Mouse (Mus musculus) megakaryocyte progenitor cell, adult 5-6 weeks (primary cell): ENCODE data around the gene Rasgef1a. TPM values are rescaled to one million over a fixed set of nuclear protein-coding genes. Genes with fewer than 3 reads are reported as not detected.

ENCODE experiments used
- ATAC-seq: replicated peaks from 2 replicates; pipeline ENCODE4 v1.8.0; 2016; ENCODE audit warnings: mild to moderate bottlenecking, moderate TSS enrichment, inconsistent platforms; ENCODE audit not compliant: poor library complexity
- total RNA-seq, 2 experiments: library from RNA; stranded (forward) in 1 of 2; stranded (reverse) in 1 of 2; fragments of 157-497, 149-512 nt in 1 of 2; fragments of 200-1000 nt in 1 of 2; gene quantifications; 2 replicates each; pipeline versions ENCODE4 v1.2.3 to v1.2.4; 2015 to 2017

Rasgef1a gene
- total RNA-seq, 2 experiments from 2014 or later = 0.17 TPM; not detected in 1

GRCm38 (mm10) chr6:118126577-118126976, 115.3 kb downstream of the Rasgef1a start:
- no peak for ATAC-seq

DNA sequence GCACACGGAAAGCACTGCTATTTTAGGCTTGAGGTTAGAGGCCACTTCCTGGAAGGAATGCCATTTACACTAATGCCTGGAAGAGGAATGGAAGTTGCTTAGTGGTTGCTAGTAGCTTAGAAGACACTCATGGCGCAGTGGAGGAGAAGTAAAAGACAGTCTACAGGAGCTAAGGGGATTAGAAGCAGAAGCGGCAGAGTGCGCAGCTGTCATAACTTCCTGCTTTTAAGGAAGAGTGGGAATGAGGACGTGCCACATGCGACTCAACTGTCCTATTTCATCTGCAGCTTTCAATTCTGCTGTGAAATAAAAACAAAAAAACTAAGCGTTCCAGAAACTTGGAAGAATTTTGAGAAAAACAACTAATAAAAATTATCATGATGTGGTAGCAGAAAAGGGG, 116.0 kb downstream of the Rasgef1a start:
- peak; percentile 61 for ATAC-seq

DNA sequence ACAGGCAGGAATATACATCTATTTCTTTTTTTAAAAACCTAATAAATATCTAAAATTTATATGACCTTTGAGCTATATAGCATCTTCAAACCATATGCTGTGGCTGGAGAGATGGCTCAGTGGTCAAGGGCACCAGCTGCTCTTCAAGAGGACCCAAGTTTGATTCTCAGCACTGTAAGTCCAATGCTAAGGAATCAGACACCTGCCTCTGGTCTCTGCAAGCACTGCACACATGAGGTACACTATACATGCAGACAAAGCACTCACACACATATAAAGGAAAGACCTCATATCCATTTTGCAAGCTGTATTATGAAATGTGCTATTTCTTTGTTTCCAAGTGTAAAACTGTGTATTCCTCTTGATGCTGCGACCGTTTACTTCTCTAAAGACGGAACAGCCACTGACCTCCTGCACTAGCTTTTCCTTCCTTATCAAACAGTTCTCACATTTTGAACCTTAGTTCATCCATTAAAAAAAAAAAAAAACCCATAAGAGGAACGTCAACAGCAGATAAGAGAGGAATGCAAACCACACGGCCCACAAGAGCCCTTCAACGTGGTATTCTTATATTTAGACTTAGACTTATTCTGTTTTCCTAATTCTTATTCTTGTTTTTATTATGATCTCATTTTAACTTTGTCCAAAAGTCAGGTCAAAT, 116.7 kb downstream of the Rasgef1a start:
- peak; percentile 80 for ATAC-seq

GRCm38 (mm10) chr6:118130022-118130421, 118.8 kb downstream of the Rasgef1a start:
- no peak for ATAC-seq

GRCm38 (mm10) chr6:118134461-118134860, 123.2 kb downstream of the Rasgef1a start:
- ATAC-seq = no peak

- ATAC-seq = peak; percentile 56
Observed at GRCm38 (mm10) chr6:118137148-118137547, 125.9 kb downstream of the Rasgef1a start.

DNA sequence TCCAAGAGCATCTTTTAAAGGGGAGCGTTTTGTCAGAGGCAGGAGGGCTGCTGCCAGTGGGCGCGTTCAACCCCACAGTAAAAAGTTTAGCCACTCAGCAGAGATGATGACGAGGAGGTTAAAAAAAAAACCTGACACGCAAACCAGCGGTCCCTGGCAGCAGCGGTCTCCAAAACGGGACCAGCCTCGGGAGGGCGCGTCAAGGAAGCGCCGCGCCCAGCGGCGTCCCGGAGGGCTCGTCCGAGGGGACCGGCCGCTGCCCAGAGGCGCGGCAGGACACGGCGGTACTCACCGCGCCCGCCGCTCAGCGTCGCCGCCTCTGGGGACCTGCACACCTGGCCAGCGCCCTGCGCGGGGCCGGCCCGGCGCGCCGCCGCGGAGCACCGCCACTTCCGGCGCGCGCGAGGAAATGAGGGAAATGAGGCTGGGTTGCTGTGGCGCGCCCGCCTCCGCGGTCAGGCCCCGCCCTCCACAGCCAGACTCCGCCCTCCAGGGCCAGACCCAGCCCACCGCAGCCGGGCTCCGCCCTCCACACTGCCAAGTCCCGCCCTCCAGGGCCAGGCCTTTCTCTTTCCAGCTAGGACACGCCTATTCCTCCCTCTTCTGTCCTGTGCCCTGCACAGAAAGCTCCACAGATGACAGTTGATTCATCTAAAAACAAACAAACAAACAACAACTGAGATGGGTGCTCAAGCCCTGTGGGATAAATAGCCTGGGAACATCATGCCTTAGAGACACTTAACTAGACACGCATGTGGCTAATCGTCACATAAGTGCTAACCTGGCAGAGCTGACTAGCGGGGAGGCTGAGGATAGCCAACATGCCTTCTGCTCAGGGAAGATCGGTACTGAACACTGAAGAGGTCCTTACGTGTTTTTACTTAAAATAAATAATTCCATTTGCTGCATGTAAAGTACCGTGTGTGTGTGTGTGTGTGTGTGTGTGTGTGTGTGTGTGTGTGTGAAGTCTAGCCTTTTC, 127.8 kb downstream of the Rasgef1a start, which contains the start of gene Csgalnact2:
Gene Csgalnact2, minus strand, starts transcription at position 410 of the 979 bp plus-strand sequence.
- peak; percentile 76 for ATAC-seq

GRCm38 (mm10) chr6:118140961-118141360, 129.7 kb downstream of the Rasgef1a start:
- peak; percentile 45 for ATAC-seq

Other genes starting within 250 kb of the Rasgef1a start
- gene Zfp637, start 170.3 kb upstream of the Rasgef1a start, total RNA-seq (2015) = 35.4 and 39.7 TPM in 2 replicates
- 27.8 and 28.1 TPM in 2 replicates for gene Zfp637, start 170.3 kb upstream of the Rasgef1a start, total RNA-seq (2017)
- gene Zfp239, start 149.3 kb upstream of the Rasgef1a start, total RNA-seq (2015) = 4.2 and 4.7 TPM in 2 replicates
- 2.0 and 3.3 TPM in 2 replicates for gene Zfp239, start 149.3 kb upstream of the Rasgef1a start, total RNA-seq (2017)
- 679 and 683 TPM in 2 replicates for gene Hnrnpf, start 111.1 kb upstream of the Rasgef1a start, total RNA-seq (2015)
- 1,301 and 1,452 TPM in 2 replicates for gene Hnrnpf, start 111.1 kb upstream of the Rasgef1a start, total RNA-seq (2017)
- not detected in 2 replicates for gene Fxyd4, start 73.7 kb upstream of the Rasgef1a start, total RNA-seq (2015)
- gene Fxyd4, start 73.7 kb upstream of the Rasgef1a start, total RNA-seq (2017) = not detected in 2 replicates
- gene Csgalnact2, start 127.7 kb downstream of the Rasgef1a start, total RNA-seq (2015) = 173 and 181 TPM in 2 replicates
- gene Csgalnact2, start 127.7 kb downstream of the Rasgef1a start, total RNA-seq (2017) = 226 and 242 TPM in 2 replicates
- gene Ret, start 186.3 kb downstream of the Rasgef1a start, total RNA-seq (2015) = not detected in 2 replicates
- 0.04 TPM in 1 of 2 replicates, not detected in the other for gene Ret, start 186.3 kb downstream of the Rasgef1a start, total RNA-seq (2017)